9 mouse cellular contexts compared by ENCODE assay signal in genomic region chr7:27357595-27357978, GRCm38 (mm10). TPM values are rescaled to one million over a fixed set of nuclear protein-coding genes. Genes with fewer than 3 reads are reported as not detected.
DNase-seq lines count a peak whose midpoint lies in the region; ATAC-seq and TF ChIP-seq lines count a peak whose summit lies in the region.
"Had no signal": no experiment of that assay in that cellular context is flagged by ENCODE, and none has a peak within 500 bp of the region (broad histone marks: within the 10 kb centered on the region; RNA-seq: fewer than 3 reads in every experiment).

No protein-coding gene starts in this region.

- WGBS in heart, embryonic 12.5 days = 19% methylated on average over 3 of the region's 3 CpGs
- 28% methylated on average over 3 of the region's 3 CpGs for WGBS in heart, adult 2 months
- 21% methylated on average over 3 of the region's 3 CpGs for WGBS in neural tube, embryonic 12.5 days
- WGBS in neural tube, embryonic 15.5 days = 25% methylated on average over 3 of the region's 3 CpGs
- 14% methylated on average over 3 of the region's 3 CpGs for WGBS in intestine, embryonic 14.5 days
- 22% methylated on average over 3 of the region's 3 CpGs for WGBS in stomach, embryonic 14.5 days

- H3K4me1 ChIP-seq in heart, embryonic 12.5 days (replicated peaks) = peaks cover 24% of the 10 kb centered on the region
- H3K4me1 ChIP-seq in heart, adult 2 months (ENCODE audit: control insufficient read depth, insufficient read depth, low read length) = peaks cover 5% of the 10 kb centered on the region
- H3K4me1 ChIP-seq in neural tube, embryonic 12.5 days = peaks cover 18% of the 10 kb centered on the region
- peaks cover 32% of the 10 kb centered on the region for H3K4me1 ChIP-seq in neural tube, embryonic 15.5 days
- peaks cover 19% of the 10 kb centered on the region for H3K4me1 ChIP-seq in intestine, embryonic 14.5 days (replicated peaks; ENCODE audit: control insufficient read depth, insufficient read depth, low read length)
- H3K4me1 ChIP-seq in stomach, embryonic 14.5 days (ENCODE audit: control insufficient read depth, insufficient read depth, low read length) = peaks cover 27% of the 10 kb centered on the region

- intact Hi-C loops in heart, adult 2 months (cut with DNase I) = loop anchor here (5.0 to 10.0 kb wide), 2 partner anchors 90 to 317 kb away; partner anchors contain the start of genes Blvrb, Map3k10 and Sptbn4

- peaks cover 7% of the 10 kb centered on the region for H3K36me3 ChIP-seq in heart, embryonic 12.5 days
- no peaks in the 10 kb centered on the region for H3K36me3 ChIP-seq in heart, adult 2 months (ENCODE audit: control insufficient read depth, insufficient read depth, low read length)
- H3K36me3 ChIP-seq in neural tube, embryonic 12.5 days = peaks cover 11% of the 10 kb centered on the region
- no peaks in the 10 kb centered on the region; the same call in none of the 2 replicates for H3K36me3 ChIP-seq in neural tube, embryonic 15.5 days
- no peaks in the 10 kb centered on the region for H3K36me3 ChIP-seq in intestine, embryonic 14.5 days (ENCODE audit: control insufficient read depth, insufficient read depth, low read length)
- 0 out of 2 replicates have a peak, but pooled peaks cover 2% of the 10 kb centered on the region for H3K36me3 ChIP-seq in stomach, embryonic 14.5 days (ENCODE audit: control insufficient read depth, insufficient read depth, low read length)

- peak overlapping the region; percentile 79 for H3K27ac ChIP-seq in heart, embryonic 12.5 days (ENCODE audit: poor library complexity, severe bottlenecking)
- no peak overlapping the region; the same call in 1 of the 2 replicates for H3K27ac ChIP-seq in heart, adult 2 months
- no peak overlapping the region for H3K27ac ChIP-seq in neural tube, embryonic 12.5 days
- H3K27ac ChIP-seq in neural tube, embryonic 15.5 days (replicated peaks) = no peak overlapping the region
- peak overlapping the region; percentile 90 for H3K27ac ChIP-seq in intestine, embryonic 14.5 days (ENCODE audit: low read depth)
- peak overlapping the region; percentile 93 for H3K27ac ChIP-seq in stomach, embryonic 14.5 days (ENCODE audit: low read length)

- peaks cover 6% of the 10 kb centered on the region for H3K27me3 ChIP-seq in heart, embryonic 12.5 days (replicated peaks)
- no peaks in the 10 kb centered on the region for H3K27me3 ChIP-seq in heart, adult 2 months (ENCODE audit: control insufficient read depth, insufficient read depth, low read length)
- peaks cover 26% of the 10 kb centered on the region for H3K27me3 ChIP-seq in neural tube, embryonic 12.5 days (replicated peaks)
- H3K27me3 ChIP-seq in neural tube, embryonic 15.5 days (replicated peaks) = peaks cover 38% of the 10 kb centered on the region
- H3K27me3 ChIP-seq in intestine, embryonic 14.5 days (replicated peaks; ENCODE audit: control insufficient read depth, insufficient read depth, low read length) = no peaks in the 10 kb centered on the region
- H3K27me3 ChIP-seq in stomach, embryonic 14.5 days (ENCODE audit: control insufficient read depth, insufficient read depth, low read length) = no peaks in the 10 kb centered on the region

- peak overlapping the region; percentile 64 for H3K9ac ChIP-seq in heart, embryonic 12.5 days
- no peak overlapping the region for H3K9ac ChIP-seq in heart, adult 2 months (ENCODE audit: low read depth, low read length)
- no peak overlapping the region for H3K9ac ChIP-seq in neural tube, embryonic 12.5 days
- H3K9ac ChIP-seq in neural tube, embryonic 15.5 days (replicated peaks) = no peak overlapping the region
- H3K9ac ChIP-seq in intestine, embryonic 14.5 days (ENCODE audit: low read length) = no peak overlapping the region; the same call in 1 of the 2 replicates
- no peak overlapping the region for H3K9ac ChIP-seq in stomach, embryonic 14.5 days (replicated peaks; ENCODE audit: low read depth, low read length)

- DNase-seq in heart, adult 2 months = no peak
- no peak for DNase-seq in intestine, embryonic 14.5 days (ENCODE audit: low spot score)
- no peak for DNase-seq in cerebellum, postnatal 25 days
- no peak for DNase-seq in cerebellum, adult 11 months
- DNase-seq: thymus, postnatal 25 days had no signal

- no peak for TF ChIP-seq CTCF in heart, adult 2 months (IDR thresholded peaks at IDR 0.05)

- ATAC-seq in heart, embryonic 12.5 days (ENCODE audit: insufficient number of reproducible peaks, low FRiP score) = no peak
- ATAC-seq in neural tube, embryonic 12.5 days (ENCODE audit: low FRiP score, low read depth) = no peak
- no peak for ATAC-seq in neural tube, embryonic 15.5 days (ENCODE audit: low FRiP score)
- ATAC-seq in intestine, embryonic 14.5 days (replicated peaks; ENCODE audit: low FRiP score, low TSS enrichment, low read depth) = no peak
- ATAC-seq in stomach, embryonic 14.5 days (ENCODE audit: insufficient number of reproducible peaks, insufficient read depth, low FRiP score, low read depth) = no peak

- H3K79me2 ChIP-seq in heart, adult 2 months (replicated peaks; ENCODE audit: control insufficient read depth, insufficient read depth, low read length) = no peaks in the 10 kb centered on the region

- H3K9me3 ChIP-seq in heart, embryonic 12.5 days (replicated peaks) = no peaks in the 10 kb centered on the region
- H3K9me3 ChIP-seq in neural tube, embryonic 12.5 days = no peaks in the 10 kb centered on the region
- H3K9me3 ChIP-seq in neural tube, embryonic 15.5 days (replicated peaks) = no peaks in the 10 kb centered on the region
- H3K9me3 ChIP-seq in intestine, embryonic 14.5 days (ENCODE audit: control insufficient read depth, low read length) = no peaks in the 10 kb centered on the region
- H3K9me3 ChIP-seq in stomach, embryonic 14.5 days (ENCODE audit: control insufficient read depth, low read depth, low read length) = no peaks in the 10 kb centered on the region

- peak overlapping the region; percentile 90 for H3K4me2 ChIP-seq in heart, embryonic 12.5 days
- peak overlapping the region; percentile 77; the same call in 1 of the 2 replicates for H3K4me2 ChIP-seq in neural tube, embryonic 12.5 days (replicated peaks)
- no peak overlapping the region for H3K4me2 ChIP-seq in neural tube, embryonic 15.5 days
- H3K4me2 ChIP-seq in intestine, embryonic 14.5 days (ENCODE audit: low read length) = peak overlapping the region; percentile 80
- H3K4me2 ChIP-seq in stomach, embryonic 14.5 days (replicated peaks; ENCODE audit: low read depth, low read length) = peak overlapping the region; percentile 85

- no peak for TF ChIP-seq EP300 in heart, adult 2 months (IDR thresholded peaks at IDR 0.05; ENCODE audit: insufficient read depth, low read depth, low read length)

- peak overlapping the region; percentile 80 for H3K4me3 ChIP-seq in heart, embryonic 12.5 days
- no peak overlapping the region for H3K4me3 ChIP-seq in heart, adult 2 months
- no peak overlapping the region for H3K4me3 ChIP-seq in neural tube, embryonic 12.5 days
- no peak overlapping the region for H3K4me3 ChIP-seq in neural tube, embryonic 15.5 days (replicated peaks)
- peak overlapping the region; percentile 72 for H3K4me3 ChIP-seq in intestine, embryonic 14.5 days (ENCODE audit: low read depth, low read length)
- H3K4me3 ChIP-seq in stomach, embryonic 14.5 days (ENCODE audit: low read depth, low read length) = peak overlapping the region; percentile 61

- TF ChIP-seq POLR2A in heart, adult 2 months (IDR thresholded peaks at IDR 0.05; ENCODE audit: insufficient read depth, low read depth, low read length) = no peak

RNA-seq across cellular contexts. Expression of gene Gm20479, which starts 0.4 kb away (rescaled TPM):
- 1.2 and 1.5 TPM in 2 replicates for polyA plus RNA-seq in heart, embryonic 12.5 days (2016; fragmentation: Nextera tagmentation; extraction: Ambion mirVana)
- under 1 TPM in 1 of 2 experiments, not detected in 1; 0.52 TPM for total RNA-seq in heart, adult 2 months (2021)
- not detected in 2 replicates for polyA plus RNA-seq in heart, adult 2 months (2012; rRNA removed)
- 0.40 TPM in 1 of 2 replicates, not detected in the other for polyA plus RNA-seq in neural tube, embryonic 12.5 days (2016; fragmentation: Nextera tagmentation; extraction: Ambion mirVana)
- polyA plus RNA-seq in neural tube, embryonic 15.5 days (2015; fragmentation: Nextera tagmentation; extraction: Ambion mirVana) = not detected in 2 replicates
- 0.50 and 1.2 TPM in 2 replicates for polyA plus RNA-seq in intestine, embryonic 14.5 days (2014; fragmentation: Nextera tagmentation; extraction: Ambion mirVana)
- 0.53 and 1.9 TPM in 2 replicates for polyA plus RNA-seq in stomach, embryonic 14.5 days (2014; fragmentation: Nextera tagmentation; extraction: Ambion mirVana)

RNA-seq across cellular contexts. Expression of gene Shkbp1, which starts 1.8 kb away (rescaled TPM):
- 35.4 and 39.4 TPM in 2 replicates for polyA plus RNA-seq in heart, embryonic 12.5 days (2016; fragmentation: Nextera tagmentation; extraction: Ambion mirVana)
- total RNA-seq in heart, adult 2 months (2021) = 1 to 10 TPM; 4.6 to 7.1 TPM
- polyA plus RNA-seq in heart, adult 2 months (2012; rRNA removed) = 17.3 and 20.2 TPM in 2 replicates
- 68.6 and 68.9 TPM in 2 replicates for polyA plus RNA-seq in neural tube, embryonic 12.5 days (2016; fragmentation: Nextera tagmentation; extraction: Ambion mirVana)
- 28.9 and 33.4 TPM in 2 replicates for polyA plus RNA-seq in neural tube, embryonic 15.5 days (2015; fragmentation: Nextera tagmentation; extraction: Ambion mirVana)
- 39.8 and 40.0 TPM in 2 replicates for polyA plus RNA-seq in intestine, embryonic 14.5 days (2014; fragmentation: Nextera tagmentation; extraction: Ambion mirVana)
- 41.5 and 41.6 TPM in 2 replicates for polyA plus RNA-seq in stomach, embryonic 14.5 days (2014; fragmentation: Nextera tagmentation; extraction: Ambion mirVana)

RNA-seq across cellular contexts. Expression of gene Ltbp4, which starts 20.1 kb away (rescaled TPM):
- polyA plus RNA-seq in heart, embryonic 12.5 days (2016; fragmentation: Nextera tagmentation; extraction: Ambion mirVana) = 53.9 and 57.1 TPM in 2 replicates
- 100 to 1,000 TPM; 187 to 221 TPM for total RNA-seq in heart, adult 2 months (2021)
- polyA plus RNA-seq in heart, adult 2 months (2012; rRNA removed) = 349 and 374 TPM in 2 replicates
- 6.1 and 9.9 TPM in 2 replicates for polyA plus RNA-seq in neural tube, embryonic 12.5 days (2016; fragmentation: Nextera tagmentation; extraction: Ambion mirVana)
- polyA plus RNA-seq in neural tube, embryonic 15.5 days (2015; fragmentation: Nextera tagmentation; extraction: Ambion mirVana) = 10.7 and 17.8 TPM in 2 replicates
- 97.9 and 110 TPM in 2 replicates for polyA plus RNA-seq in intestine, embryonic 14.5 days (2014; fragmentation: Nextera tagmentation; extraction: Ambion mirVana)
- polyA plus RNA-seq in stomach, embryonic 14.5 days (2014; fragmentation: Nextera tagmentation; extraction: Ambion mirVana) = 178 and 189 TPM in 2 replicates

Comparison
In these comparisons a context has a peak if more than half of its experiments do, and no peak if none do; other contexts are left out.
1. H3K27ac ChIP-seq: peak in heart, embryonic 12.5 days (single experiment), intestine, embryonic 14.5 days (single experiment) and stomach, embryonic 14.5 days (single experiment); none in heart, adult 2 months (single experiment), neural tube, embryonic 12.5 days (single experiment) and neural tube, embryonic 15.5 days (single experiment).
2. H3K4me3 ChIP-seq: peak in heart, embryonic 12.5 days (single experiment), intestine, embryonic 14.5 days (single experiment) and stomach, embryonic 14.5 days (single experiment); none in heart, adult 2 months (single experiment), neural tube, embryonic 12.5 days (single experiment) and neural tube, embryonic 15.5 days (single experiment).